Mouse (Mus musculus): ENCODE measurements around the gene Carm1. TPM values are rescaled to one million over a fixed set of nuclear protein-coding genes. Genes with fewer than 3 reads are reported as not detected.

Gene Carm1
- polyA plus RNA-seq, 1 experiment from 2014 or later: 18.2 TPM

DNA sequence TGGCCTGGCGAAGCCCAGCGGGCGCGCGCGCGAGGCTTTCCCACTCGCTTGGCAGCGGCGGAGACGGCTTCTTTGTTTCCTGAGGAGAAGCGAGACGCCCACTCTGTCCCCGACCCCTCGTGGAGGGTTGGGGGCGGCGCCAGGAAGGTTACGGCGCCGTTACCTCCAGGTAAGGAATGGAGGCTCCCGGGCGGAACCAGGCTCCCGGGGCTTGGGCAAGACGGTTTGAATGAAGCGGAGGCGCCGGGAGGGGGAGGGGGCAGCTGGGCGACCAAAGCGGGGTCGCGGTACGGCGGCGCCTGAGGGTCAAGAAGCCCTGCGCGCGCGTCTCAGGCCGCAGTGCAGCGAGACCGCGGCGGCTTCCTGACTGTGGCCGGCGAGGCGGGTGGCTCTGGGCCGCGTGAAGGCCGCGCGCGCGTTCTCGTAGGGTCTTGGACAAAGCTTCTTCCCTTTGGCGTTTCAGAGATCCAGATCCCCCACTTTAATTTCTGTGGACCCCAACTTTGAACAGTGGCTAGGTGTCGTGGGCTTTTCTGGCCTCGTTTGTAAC is 69.6 kb downstream of the Carm1 start:
- Histone ChIP-seq H3K4me1 (replicated peaks) (peaks cover 37% of the 10 kb centered on the region), H3K9ac (peak overlapping the region; percentile 79), H3K9me3 (replicated peaks) (no peaks in the 10 kb centered on the region), H3K4me3 (replicated peaks) (peak overlapping the region; percentile 71), H3K27ac (replicated peaks) (peak overlapping the region; percentile 81), H3K4me2 (peak overlapping the region; percentile 90), H3K36me3 (replicated peaks) (peaks cover 8% of the 10 kb centered on the region; the same call in 1 of the 2 replicates), H3K27me3 (no peaks in the 10 kb centered on the region)
- under 1% methylated on average over 57 of the region's 57 CpGs for WGBS (ENCODE audit: insufficient replicate concordance)
- ATAC-seq (ENCODE audit: insufficient read depth): peak; percentile 73

DNA sequence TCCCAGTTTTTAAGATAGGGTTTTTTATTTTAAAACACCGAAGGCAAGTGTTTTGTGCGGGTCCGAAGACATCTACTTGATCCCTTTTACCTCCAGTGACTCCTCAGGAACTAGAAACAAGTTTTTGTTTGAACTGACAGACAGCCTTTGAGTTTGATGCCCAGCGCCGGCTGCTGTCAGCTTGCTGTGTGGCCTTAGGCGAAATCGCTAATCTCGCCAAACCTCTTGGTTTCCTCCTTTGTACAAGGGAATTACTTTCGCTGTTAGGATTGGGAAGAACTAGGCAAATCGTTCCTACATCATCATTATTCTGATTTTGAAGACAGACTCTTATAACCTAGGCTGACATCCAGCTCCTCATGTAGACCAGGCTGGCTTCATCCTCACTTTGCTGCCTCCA is 70.4 kb downstream of the Carm1 start:
- Histone ChIP-seq H3K4me1 (replicated peaks) (peaks cover 39% of the 10 kb centered on the region), H3K9me3 (replicated peaks) (no peaks in the 10 kb centered on the region), H3K27me3 (no peaks in the 10 kb centered on the region), H3K36me3 (replicated peaks) (peaks cover 8% of the 10 kb centered on the region; the same call in 1 of the 2 replicates), H3K4me3 (replicated peaks) (peak overlapping the region; percentile 71), H3K27ac (replicated peaks) (peak overlapping the region; percentile 81), H3K9ac (peak overlapping the region; percentile 79), H3K4me2 (peak overlapping the region; percentile 90)
- no peak for ATAC-seq (ENCODE audit: insufficient read depth)
- 2% methylated on average over 10 of the region's 10 CpGs for WGBS (ENCODE audit: insufficient replicate concordance)

DNA sequence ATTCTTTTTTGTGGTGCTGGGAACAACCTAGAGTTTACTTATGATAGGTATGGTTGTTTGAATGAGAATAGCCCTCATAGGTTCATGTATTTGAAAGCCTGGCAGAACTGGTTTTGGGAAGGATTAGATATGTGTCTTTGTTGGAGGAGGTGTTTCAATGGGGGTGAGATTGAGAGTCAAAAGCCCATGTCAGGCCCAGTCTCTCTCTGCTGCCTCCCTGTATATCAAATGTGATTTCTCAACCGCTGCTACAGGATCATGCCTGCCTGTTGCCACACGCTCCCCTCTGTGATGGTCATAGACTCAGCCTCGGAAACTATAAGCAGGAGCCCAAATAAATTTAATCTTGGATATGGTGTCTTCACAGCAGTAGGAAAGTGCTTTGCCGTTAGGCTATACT is 73.5 kb downstream of the Carm1 start:
- H3K27ac ChIP-seq (replicated peaks): no peak overlapping the region
- no peak for ATAC-seq (ENCODE audit: insufficient read depth)
- H3K36me3 ChIP-seq (replicated peaks): peaks cover 8% of the 10 kb centered on the region; the same call in 1 of the 2 replicates
- no peaks in the 10 kb centered on the region for H3K9me3 ChIP-seq (replicated peaks)
- H3K4me1 ChIP-seq (replicated peaks): peaks cover 48% of the 10 kb centered on the region
- no peak overlapping the region for H3K9ac ChIP-seq
- no peak overlapping the region for H3K4me2 ChIP-seq
- H3K27me3 ChIP-seq: no peaks in the 10 kb centered on the region
- WGBS (ENCODE audit: insufficient replicate concordance): 77% methylated on average over 4 of the region's 4 CpGs
- H3K4me3 ChIP-seq (replicated peaks): no peak overlapping the region

DNA sequence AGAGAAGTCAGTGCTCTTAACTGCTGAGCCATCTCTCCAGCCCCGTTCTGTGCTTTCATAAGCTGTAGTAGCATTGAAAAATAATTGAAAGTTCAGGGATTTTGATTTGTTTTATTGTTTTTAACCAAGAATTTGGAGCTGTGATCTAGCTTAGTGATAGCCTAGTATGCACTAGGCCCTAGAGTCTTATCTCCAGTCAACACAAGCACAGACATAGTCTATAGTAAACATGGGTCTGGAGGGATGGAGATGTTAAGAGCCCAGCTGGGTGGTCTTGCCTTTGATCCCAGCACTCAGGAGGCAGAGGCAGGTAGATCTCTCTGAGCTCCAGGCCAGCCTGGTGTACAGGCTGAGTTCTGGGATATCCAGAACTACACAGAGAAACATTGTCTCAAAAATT is 76.0 kb downstream of the Carm1 start:
- H3K4me3 ChIP-seq (replicated peaks): no peak overlapping the region
- H3K9me3 ChIP-seq (replicated peaks): no peaks in the 10 kb centered on the region
- no peak overlapping the region for H3K9ac ChIP-seq
- H3K4me1 ChIP-seq (replicated peaks): peaks cover 43% of the 10 kb centered on the region
- H3K27ac ChIP-seq (replicated peaks): 0 out of 2 replicates have a peak overlapping the region, but pooled peaks have one; percentile 10
- no peak overlapping the region for H3K4me2 ChIP-seq
- H3K27me3 ChIP-seq: no peaks in the 10 kb centered on the region
- ATAC-seq (ENCODE audit: insufficient read depth): no peak; the same call in 1 of the 2 replicates
- H3K36me3 ChIP-seq (replicated peaks): peaks cover 8% of the 10 kb centered on the region; the same call in 1 of the 2 replicates
- 67% methylated on average over 1 of the region's 1 CpGs for WGBS (ENCODE audit: insufficient replicate concordance)

DNA sequence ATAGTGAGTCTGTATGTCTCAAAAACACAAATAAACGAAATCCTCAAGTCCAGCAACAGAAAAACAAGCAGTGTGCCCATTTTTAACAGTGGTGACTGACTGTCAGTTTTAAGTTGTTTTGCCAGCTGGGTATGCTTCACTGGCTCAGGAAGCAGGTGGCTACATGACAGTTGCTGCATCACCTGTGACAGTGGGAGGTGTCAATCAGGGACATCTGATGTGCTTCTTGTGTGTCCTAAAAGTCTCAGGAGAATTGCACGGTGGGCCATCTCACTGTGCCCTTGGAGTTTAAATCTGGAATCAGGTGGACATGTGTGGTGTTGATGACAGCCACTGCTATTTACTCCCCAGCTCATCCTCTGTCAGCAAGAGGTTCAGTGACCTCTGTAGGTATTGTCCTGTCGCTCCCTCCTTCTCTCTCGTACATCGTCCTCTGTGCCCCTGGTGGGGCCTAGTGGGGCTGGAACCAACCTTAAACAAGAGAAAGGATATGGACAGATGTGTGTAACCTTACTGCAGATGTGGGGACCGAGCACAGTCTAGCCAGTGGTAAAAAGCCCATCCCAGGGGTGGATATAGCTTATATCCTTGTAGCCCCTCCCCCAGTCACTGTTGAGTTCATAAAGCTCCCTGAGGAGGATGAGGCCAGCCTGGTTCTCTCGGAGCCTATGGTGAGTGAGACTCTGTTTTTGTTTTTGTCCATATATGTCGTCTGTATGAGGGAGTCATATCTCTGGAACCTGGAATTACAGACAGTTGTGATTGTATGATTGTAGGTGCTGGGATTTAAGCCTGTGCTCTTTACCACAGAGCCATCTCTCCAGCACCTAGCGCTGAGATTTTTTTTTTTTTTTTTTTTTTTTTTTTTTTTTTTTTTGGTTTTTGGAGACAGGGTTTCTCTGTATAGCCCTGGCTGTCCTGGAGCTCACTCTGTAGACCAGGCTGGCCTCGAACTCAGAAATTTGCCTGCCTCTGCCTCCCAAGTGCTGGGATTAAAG is 78.9 kb downstream of the Carm1 start:
- ATAC-seq (ENCODE audit: insufficient read depth): no peak
- Histone ChIP-seq H3K9ac (no peak overlapping the region), H3K9me3 (replicated peaks) (no peaks in the 10 kb centered on the region), H3K4me1 (replicated peaks) (peaks cover 25% of the 10 kb centered on the region), H3K4me3 (replicated peaks) (no peak overlapping the region), H3K36me3 (replicated peaks) (no peaks in the 10 kb centered on the region), H3K27me3 (no peaks in the 10 kb centered on the region), H3K27ac (replicated peaks) (no peak overlapping the region), H3K4me2 (no peak overlapping the region)
- 78% methylated on average over 10 of the region's 10 CpGs for WGBS (ENCODE audit: insufficient replicate concordance)

DNA sequence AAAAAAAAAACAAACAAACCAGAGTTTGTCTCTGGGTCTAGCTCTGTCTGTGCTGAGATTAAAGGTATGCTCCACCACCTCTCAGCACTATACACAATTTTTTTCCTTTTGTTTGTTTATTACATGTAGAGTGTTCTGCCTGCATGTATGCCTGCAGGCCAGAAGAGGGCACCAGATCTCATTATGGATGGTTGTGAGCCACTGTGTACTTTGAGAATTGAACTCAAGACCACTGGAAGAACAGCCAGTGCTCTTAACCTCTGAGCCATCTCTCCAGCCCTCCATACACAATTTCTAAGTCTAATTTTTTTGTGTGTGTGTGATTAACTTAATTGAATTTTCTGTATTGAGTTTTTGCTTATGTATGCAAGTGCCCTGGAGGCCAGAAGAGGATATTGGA is 79.9 kb downstream of the Carm1 start:
- Histone ChIP-seq H3K27ac (replicated peaks) (no peak overlapping the region), H3K36me3 (replicated peaks) (peaks cover 6% of the 10 kb centered on the region), H3K9me3 (replicated peaks) (no peaks in the 10 kb centered on the region), H3K27me3 (no peaks in the 10 kb centered on the region), H3K4me1 (replicated peaks) (peaks cover 25% of the 10 kb centered on the region), H3K9ac (no peak overlapping the region), H3K4me3 (replicated peaks) (no peak overlapping the region), H3K4me2 (no peak overlapping the region)
- no peak for ATAC-seq (ENCODE audit: insufficient read depth)

DNA sequence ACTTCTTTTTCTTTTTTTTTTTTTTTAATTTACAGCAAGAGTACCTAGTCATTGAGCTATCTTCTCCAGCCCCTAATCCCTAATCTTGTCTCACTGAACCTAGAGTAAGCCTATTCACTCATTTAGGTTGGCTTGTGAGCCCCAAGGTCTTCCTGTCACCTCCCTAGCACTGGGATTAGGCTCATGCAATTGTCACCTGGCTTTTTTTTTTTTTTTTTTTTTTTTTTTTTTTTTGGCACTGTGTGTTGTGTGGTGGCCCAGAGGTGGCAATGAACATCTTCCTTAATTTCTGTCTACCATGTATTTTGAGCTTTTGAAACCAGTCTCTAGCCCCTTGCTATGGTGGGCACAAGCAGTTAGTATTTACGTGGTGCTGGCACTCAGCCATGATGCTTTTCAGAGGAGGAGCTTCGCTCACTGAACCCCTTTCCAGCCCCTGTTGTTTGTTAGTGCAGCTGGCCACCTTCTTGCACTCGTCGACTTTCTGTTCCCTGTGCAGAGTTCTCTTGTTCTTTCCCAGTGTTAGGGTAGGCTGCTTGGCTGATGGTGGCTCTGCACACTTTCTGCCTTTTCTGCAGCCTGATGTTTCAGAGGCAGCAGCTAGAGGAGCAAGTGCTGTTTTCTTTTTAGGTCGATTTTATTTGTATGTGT is 80.6 kb downstream of the Carm1 start:
- H3K27ac ChIP-seq (replicated peaks): no peak overlapping the region
- peaks cover 21% of the 10 kb centered on the region for H3K4me1 ChIP-seq (replicated peaks)
- ATAC-seq (ENCODE audit: insufficient read depth): no peak
- no peak overlapping the region for H3K9ac ChIP-seq
- no peaks in the 10 kb centered on the region for H3K9me3 ChIP-seq (replicated peaks)
- H3K4me3 ChIP-seq (replicated peaks): no peak overlapping the region
- no peak overlapping the region for H3K4me2 ChIP-seq
- H3K36me3 ChIP-seq (replicated peaks): peaks cover 6% of the 10 kb centered on the region
- WGBS (ENCODE audit: insufficient replicate concordance): 77% methylated on average over 5 of the region's 5 CpGs
- H3K27me3 ChIP-seq: no peaks in the 10 kb centered on the region

DNA sequence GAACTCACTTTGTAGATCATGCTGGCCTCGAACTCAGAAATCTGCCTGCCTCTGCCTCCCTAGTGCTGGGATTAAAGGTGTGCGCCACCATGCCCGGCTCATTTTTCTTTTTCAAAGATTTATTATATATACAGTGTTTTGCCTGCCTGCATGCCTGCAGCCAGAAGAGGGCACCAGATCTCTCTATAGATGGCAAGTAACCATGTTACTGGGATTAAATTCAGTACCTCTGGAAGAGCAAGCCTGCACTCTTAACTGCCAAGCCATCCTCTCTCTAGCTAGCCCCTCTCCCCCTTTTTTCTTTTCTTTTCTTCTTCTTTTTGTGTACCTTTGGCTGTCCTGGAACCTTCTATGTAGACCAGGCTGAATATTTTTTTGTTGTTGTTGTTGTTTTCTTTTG is 84.0 kb downstream of the Carm1 start:
- H3K27ac ChIP-seq (replicated peaks): no peak overlapping the region
- H3K9me3 ChIP-seq (replicated peaks): no peaks in the 10 kb centered on the region
- ATAC-seq (ENCODE audit: insufficient read depth): no peak
- no peak overlapping the region for H3K9ac ChIP-seq
- H3K36me3 ChIP-seq (replicated peaks): peaks cover 37% of the 10 kb centered on the region
- no peak overlapping the region for H3K4me3 ChIP-seq (replicated peaks)
- no peaks in the 10 kb centered on the region for H3K27me3 ChIP-seq
- 59% methylated on average over 3 of the region's 3 CpGs for WGBS (ENCODE audit: insufficient replicate concordance)
- H3K4me1 ChIP-seq (replicated peaks): peaks cover 7% of the 10 kb centered on the region
- H3K4me2 ChIP-seq: no peak overlapping the region

DNA sequence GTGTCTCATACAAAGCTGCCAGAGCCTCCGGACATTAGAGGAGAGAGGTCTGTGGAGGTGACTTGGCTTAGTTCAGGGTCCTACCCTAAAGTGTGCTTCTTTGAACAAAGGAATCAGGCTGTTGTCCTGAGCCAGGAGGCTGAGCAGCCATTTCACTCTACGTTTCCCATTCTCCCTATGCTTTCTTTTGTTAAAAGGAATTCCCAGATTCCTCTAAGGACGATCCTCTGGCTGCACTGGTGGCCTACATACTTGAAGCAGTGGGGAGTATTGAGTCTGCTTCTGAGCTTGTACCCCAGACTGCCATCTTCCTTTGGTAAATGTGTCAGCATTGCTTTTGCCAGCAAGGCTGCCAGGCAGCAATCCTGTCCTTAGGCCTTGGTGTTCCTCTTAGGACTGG is 86.4 kb downstream of the Carm1 start:
- no peak for ATAC-seq (ENCODE audit: insufficient read depth)
- H3K27ac ChIP-seq (replicated peaks): no peak overlapping the region
- no peaks in the 10 kb centered on the region for H3K27me3 ChIP-seq
- H3K36me3 ChIP-seq (replicated peaks): peaks cover 61% of the 10 kb centered on the region
- no peaks in the 10 kb centered on the region for H3K9me3 ChIP-seq (replicated peaks)
- 81% methylated on average over 3 of the region's 3 CpGs for WGBS (ENCODE audit: insufficient replicate concordance)
- H3K4me1 ChIP-seq (replicated peaks): no peaks in the 10 kb centered on the region
- H3K9ac ChIP-seq: no peak overlapping the region
- no peak overlapping the region for H3K4me2 ChIP-seq
- no peak overlapping the region for H3K4me3 ChIP-seq (replicated peaks)

DNA sequence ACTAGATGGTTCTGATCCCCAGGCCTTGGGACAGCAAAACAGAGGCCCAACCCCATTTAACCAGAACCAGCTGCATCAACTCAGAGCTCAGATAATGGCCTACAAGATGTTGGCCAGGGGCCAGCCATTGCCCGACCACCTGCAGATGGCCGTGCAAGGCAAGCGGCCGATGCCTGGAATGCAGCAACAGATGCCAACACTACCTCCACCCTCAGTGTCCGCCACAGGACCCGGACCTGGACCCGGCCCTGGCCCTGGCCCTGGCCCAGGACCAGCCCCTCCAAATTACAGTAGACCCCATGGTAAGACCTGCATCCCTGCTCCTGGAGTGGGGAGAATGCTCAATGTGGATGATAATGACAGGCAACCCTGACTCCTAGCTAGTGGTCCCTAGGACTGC is 88.9 kb downstream of the Carm1 start:
- Histone ChIP-seq H3K4me2 (no peak overlapping the region), H3K27me3 (no peaks in the 10 kb centered on the region), H3K27ac (replicated peaks) (no peak overlapping the region), H3K9me3 (replicated peaks) (no peaks in the 10 kb centered on the region), H3K4me3 (replicated peaks) (no peak overlapping the region), H3K4me1 (replicated peaks) (no peaks in the 10 kb centered on the region), H3K9ac (no peak overlapping the region), H3K36me3 (replicated peaks) (peaks cover 87% of the 10 kb centered on the region)
- ATAC-seq (ENCODE audit: insufficient read depth): no peak
- 87% methylated on average over 7 of the region's 7 CpGs for WGBS (ENCODE audit: insufficient replicate concordance)

DNA sequence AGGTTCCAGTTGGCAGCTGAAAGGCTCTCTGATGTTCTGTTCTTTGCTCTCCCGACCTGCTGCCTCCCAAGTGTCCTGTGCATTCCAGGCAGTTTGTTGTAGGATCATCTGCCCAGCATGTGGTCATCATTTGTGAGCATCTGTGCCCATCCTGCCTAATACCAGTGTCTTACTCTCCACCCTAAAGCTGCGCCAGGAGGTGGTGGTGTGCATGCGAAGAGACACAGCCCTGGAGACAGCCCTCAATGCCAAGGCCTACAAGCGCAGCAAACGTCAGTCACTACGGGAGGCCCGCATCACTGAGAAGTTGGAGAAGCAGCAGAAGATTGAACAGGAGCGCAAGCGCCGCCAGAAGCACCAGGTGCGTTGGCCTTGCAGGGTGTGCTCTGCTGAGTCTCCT is 92.3 kb downstream of the Carm1 start:
- no peak overlapping the region for H3K4me2 ChIP-seq
- no peak overlapping the region for H3K27ac ChIP-seq (replicated peaks)
- H3K9ac ChIP-seq: no peak overlapping the region
- H3K27me3 ChIP-seq: no peaks in the 10 kb centered on the region
- H3K36me3 ChIP-seq (replicated peaks): peaks cover 100% of the 10 kb centered on the region
- 89% methylated on average over 11 of the region's 11 CpGs for WGBS (ENCODE audit: insufficient replicate concordance)
- H3K4me1 ChIP-seq (replicated peaks): no peaks in the 10 kb centered on the region
- H3K4me3 ChIP-seq (replicated peaks): no peak overlapping the region
- ATAC-seq (ENCODE audit: insufficient read depth): no peak
- H3K9me3 ChIP-seq (replicated peaks): no peaks in the 10 kb centered on the region
